Mouse (Mus musculus) liver, adult (tissue): ENCODE measurements around the gene Popdc2.

Source experiments
- GATA4 ChIP-seq: IDR thresholded peaks from 2 replicates; pipeline ENCODE4 v1.6.1; 2014; ENCODE audit warnings: mild to moderate bottlenecking, low read length; ENCODE audit not compliant: insufficient replicate concordance

The Popdc2 gene

GRCm38 (mm10) chr16:38350361-38350855, 11.6 kb upstream of the Popdc2 start:
- TF ChIP-seq GATA4 = no peak

GRCm38 (mm10) chr16:38350939-38351338, 11.1 kb upstream of the Popdc2 start:
- TF ChIP-seq GATA4 = no peak

GRCm38 (mm10) chr16:38352031-38352430, 10.0 kb upstream of the Popdc2 start:
- no peak for TF ChIP-seq GATA4

GRCm38 (mm10) chr16:38352851-38353250, 9.2 kb upstream of the Popdc2 start:
- TF ChIP-seq GATA4 = no peak

DNA sequence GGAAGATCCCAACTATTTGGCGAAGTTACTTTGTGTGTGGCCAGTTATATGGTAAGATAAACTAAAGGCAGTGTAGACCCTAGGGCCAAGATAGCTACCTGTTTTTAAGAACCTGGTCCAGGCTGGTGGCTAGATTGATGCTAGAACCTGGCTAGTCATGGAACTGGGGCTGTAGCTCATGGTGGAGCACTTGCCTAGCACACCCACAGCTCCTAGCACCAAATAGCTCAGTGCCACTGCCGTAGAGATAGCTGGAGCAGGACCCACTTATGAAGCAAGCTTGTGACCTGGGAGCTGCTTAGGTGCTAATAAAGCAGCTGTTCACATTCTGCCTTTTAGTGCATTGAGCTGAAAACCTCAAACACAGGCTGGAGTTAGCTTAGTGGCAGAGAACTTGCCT, 8.4 kb upstream of the Popdc2 start:
- no peak for TF ChIP-seq GATA4

- TF ChIP-seq GATA4 = no peak
Measured at GRCm38 (mm10) chr16:38354185-38354913, 7.7 kb upstream of the Popdc2 start.

DNA sequence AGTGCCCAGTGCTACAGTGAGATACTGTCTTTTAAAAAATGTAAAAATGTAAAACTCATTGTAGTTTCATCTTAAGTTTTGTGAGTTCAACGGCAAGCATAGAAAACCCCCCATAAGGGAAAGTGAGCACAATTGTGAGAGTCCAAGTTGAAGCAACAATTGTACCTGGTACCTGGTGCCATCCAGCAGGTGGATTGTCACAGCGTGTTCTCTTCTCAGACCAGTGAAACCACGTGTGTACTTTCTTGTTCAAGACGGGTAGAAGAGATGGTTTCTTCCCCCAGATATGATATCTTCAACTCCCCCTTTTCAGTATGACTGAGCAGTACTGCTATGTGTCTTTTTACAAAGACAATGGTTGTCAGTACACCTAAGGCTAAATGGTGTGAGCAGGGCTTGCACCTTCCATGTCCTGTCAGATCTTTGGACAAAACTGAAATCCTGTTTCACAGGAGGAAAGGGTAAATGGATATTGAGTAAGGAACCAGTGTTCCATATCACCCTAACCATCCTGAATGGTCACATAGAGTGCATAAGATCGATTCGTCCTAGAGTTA, 3.7 kb upstream of the Popdc2 start:
- TF ChIP-seq GATA4 = no peak

GRCm38 (mm10) chr16:38359241-38359640, 2.8 kb upstream of the Popdc2 start:
- TF ChIP-seq GATA4 = no peak

DNA sequence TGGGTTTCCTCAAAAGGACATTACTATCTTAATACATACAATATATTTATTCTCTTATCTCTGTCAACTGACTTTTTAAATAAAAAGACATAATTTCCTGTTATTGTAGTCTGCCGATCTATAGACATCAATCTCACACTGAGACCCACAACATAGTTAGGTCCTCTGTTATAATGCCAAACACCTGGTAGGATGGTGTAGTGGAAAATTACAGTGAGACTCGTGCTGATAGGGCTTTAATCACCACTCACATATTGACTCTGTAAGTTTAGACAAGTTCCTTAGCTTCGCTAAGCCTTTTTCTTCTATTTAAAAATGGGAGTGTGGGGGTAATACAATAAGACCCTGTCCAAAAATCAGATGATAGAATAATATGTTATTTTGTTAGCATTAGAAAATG, 2.2 kb upstream of the Popdc2 start:
- TF ChIP-seq GATA4 = no peak

DNA sequence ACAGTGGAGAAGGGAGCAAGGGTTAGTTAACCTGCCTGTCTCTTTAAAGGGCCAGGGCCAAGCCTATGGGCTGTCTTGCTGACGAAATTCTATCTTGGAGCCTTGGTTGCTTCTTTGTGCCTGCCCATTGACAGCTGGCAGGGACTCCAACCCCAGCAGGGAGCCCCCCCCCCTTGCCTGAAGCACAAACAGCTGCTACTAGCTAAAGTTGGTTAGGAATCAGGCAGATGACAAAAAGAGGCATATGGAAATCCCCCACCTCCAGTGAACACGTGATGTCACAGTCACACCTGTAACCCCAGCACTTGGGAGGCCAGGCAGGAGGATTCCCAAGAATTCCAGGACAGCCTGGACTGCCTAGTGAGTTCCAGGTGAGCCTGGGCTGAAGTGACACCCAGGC, 1.7 kb upstream of the Popdc2 start:
- no peak for TF ChIP-seq GATA4

DNA sequence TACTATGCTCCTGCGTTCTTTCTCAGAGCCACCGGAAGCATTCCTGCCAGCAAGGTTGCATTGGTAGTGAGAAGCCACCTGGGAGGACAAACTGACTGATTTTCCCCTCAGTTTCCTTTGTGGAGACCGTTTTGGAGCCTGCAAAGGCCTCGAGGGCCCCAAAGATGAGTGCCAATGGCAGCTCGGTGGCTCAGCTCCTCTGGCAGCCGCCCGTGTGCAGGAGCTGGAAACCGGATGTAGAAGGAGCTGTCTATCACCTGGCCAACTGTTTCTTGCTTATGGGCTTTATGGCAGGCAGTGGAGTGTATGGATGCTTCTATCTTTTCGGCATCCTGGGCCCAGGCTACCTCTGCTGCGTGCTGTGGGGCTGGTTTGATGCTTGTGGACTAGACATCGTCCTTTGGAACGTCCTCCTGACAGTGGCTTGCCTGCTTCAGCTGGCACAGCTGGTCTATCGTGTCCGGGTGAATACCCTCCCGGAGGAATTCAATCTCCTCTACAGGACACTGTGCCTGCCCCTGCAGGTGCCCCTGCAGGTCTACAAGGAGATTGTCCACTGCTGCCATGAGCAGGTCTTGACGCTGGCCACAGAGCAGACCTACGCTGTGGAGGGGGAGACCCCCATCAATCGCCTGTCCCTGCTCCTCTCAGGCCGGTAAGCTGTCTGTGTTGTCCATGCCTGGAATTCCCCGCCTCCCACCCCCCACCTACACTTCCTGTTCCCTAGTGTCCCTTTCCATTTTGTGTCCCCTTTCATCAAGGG, 665 bp downstream of the Popdc2 start:
- TF ChIP-seq GATA4 = no peak

DNA sequence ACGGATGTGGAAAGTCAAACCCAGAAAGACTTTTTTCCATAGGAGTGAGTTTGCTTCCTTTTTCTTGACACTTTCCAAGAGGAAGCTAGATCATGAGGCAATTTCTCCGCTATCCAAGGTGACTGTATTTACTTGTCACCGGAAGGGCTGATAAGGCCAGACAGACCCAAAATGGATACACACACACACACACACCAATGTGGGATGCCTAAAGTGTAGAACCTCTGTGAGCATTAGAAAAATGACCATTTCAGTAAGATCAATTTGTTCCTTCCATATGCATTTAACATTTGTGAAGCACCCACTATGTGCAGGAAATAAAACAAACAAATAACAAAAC, 1.2 kb downstream of the Popdc2 start:
- no peak for TF ChIP-seq GATA4

DNA sequence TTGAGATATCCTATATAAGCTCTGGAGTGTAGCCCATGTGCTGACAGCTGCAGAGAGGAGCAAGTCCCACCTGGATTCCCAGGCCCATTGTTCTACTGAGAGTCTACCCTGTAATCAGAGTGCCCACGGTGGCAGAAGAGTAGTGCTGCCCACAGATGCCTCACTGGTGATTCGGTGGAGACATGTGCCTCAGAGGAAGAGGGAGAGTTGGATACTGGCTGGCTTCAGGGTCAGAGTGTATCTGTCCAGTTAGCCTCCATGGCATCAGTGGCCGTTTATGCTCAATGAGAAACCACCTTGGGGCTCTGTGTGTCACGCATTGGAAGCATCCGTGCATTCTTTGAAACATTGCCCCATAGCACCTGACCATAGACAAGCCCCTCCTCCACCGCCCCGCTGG, 1.6 kb downstream of the Popdc2 start:
- TF ChIP-seq GATA4 = no peak

DNA sequence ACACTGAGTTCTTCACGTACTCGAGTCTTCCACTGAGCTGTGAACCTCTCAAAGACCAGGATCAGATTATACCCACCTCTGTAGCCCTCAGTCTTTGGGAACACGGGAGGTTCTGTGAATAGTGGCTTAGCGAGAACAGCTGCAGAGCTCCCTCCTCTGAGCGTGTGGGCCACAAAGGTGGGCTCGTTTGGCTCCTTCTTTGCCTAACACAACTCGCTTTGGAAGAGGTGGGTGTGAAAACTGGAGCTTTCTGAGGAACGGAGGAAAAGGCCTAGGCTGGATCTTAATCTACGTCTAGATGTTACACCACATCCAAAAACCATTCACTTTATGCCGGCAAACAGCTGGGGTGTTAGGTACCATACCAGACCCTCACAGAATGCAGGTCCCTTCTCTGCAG, 3.4 kb downstream of the Popdc2 start:
- TF ChIP-seq GATA4 = no peak

DNA sequence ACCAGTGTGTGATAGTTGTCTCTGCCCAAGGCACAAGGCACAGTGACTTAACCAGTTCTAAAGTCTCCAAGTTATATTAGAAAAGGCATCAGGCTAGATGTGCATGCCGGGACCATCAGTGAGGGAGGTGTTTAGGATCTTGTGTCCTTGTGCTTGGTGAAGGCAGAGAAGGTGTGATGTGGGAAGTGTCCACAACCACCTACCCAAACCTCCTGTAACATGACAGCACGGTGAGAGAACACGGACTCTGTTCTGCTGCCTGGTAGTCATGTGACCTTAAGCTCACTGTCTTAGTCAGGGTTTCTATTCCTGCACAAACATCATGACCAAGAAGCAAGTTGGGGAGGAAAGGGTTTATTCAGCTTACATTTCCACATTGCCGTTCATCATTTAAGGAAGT, 4.2 kb downstream of the Popdc2 start:
- TF ChIP-seq GATA4 = no peak

GRCm38 (mm10) chr16:38368336-38368735, 6.3 kb downstream of the Popdc2 start:
- TF ChIP-seq GATA4 = no peak
